Mouse (Mus musculus) CH12.LX (cell line): ENCODE measurements around the gene Hoxb8. TPM values are rescaled to one million over a fixed set of nuclear protein-coding genes. Genes with fewer than 3 reads are reported as not detected.

ENCODE experiments used
- DNase-seq: peaks from one replicate; pipeline ENCODE4 v3.0.0-alpha.2; 2013; ENCODE audit errors: extremely low read depth
- H3K27ac ChIP-seq: 2 replicates; pipeline ENCODE4 v1.5.1; 2012; ENCODE audit warnings: low read depth, mild to moderate bottlenecking, control low read depth, moderate library complexity; ENCODE audit not compliant: insufficient read depth
- H3K27me3 ChIP-seq: replicated peaks from 2 replicates; pipeline ENCODE3; 2012; ENCODE audit warnings: inconsistent platforms
- H3K36me3 ChIP-seq, 2 experiments: replicated peaks in 1 of 2; 2 replicates each; pipeline versions ENCODE3 to v1.6.1; 2012; ENCODE audit warnings: inconsistent platforms in 1 of 2, low read length in 1 of 2, mild to moderate bottlenecking in 1 of 2, mixed read lengths in 1 of 2, moderate library complexity in 1 of 2; ENCODE audit not compliant: control insufficient read depth in 1 of 2, insufficient read depth in 1 of 2
- H3K4me1 ChIP-seq, 2 experiments: 2 replicates each; pipeline ENCODE4 v1.6.1; 2012; ENCODE audit warnings: inconsistent platforms in 1 of 2, moderate library complexity in 1 of 2; ENCODE audit not compliant: insufficient read depth in 2 of 2, control insufficient read depth in 1 of 2
- H3K4me2 ChIP-seq: 2 replicates; pipeline ENCODE4 v1.6.1; 2012; ENCODE audit warnings: low read depth, mild to moderate bottlenecking, control low read depth; ENCODE audit not compliant: poor library complexity, insufficient read depth, severe bottlenecking
- H3K4me3 ChIP-seq, 3 experiments: fragments of 150-350 bp in 1 of 3; sonication (generic) in 1 of 3; replicated peaks in 1 of 3; 2 replicates each; pipeline versions ENCODE3 to v1.5.1; 2011 to 2012; ENCODE audit warnings: low read depth in 2 of 3, low read length in 2 of 3, mild to moderate bottlenecking in 2 of 3, moderate library complexity in 2 of 3, control low read depth in 1 of 3, improper control_type of control experiment in 1 of 3, inconsistent platforms in 1 of 3, mixed read lengths in 1 of 3; ENCODE audit not compliant: poor library complexity in 1 of 3
- H3K79me2 ChIP-seq: replicated peaks from 2 replicates; pipeline ENCODE4 v1.6.1; 2012; ENCODE audit warnings: mild to moderate bottlenecking, moderate library complexity; ENCODE audit not compliant: control insufficient read depth, poor library complexity, insufficient read depth, severe bottlenecking; ENCODE audit errors: extremely low read depth
- H3K9ac ChIP-seq: 2 replicates; pipeline ENCODE4 v1.6.1; 2012; ENCODE audit warnings: low read depth, mild to moderate bottlenecking, control low read depth, moderate library complexity; ENCODE audit not compliant: insufficient read depth
- H3K9me3 ChIP-seq: replicated peaks from 2 replicates; pipeline ENCODE3; 2012; ENCODE audit warnings: low read length, inconsistent platforms, mixed read lengths
- BHLHE40 ChIP-seq: IDR thresholded peaks from 2 replicates; pipeline ENCODE4 v1.6.1; 2011; ENCODE audit warnings: mild to moderate bottlenecking, low read depth, low read length, improper control_type of control experiment
- CHD2 ChIP-seq: IDR thresholded peaks from 2 replicates; pipeline ENCODE4 v1.6.1; 2011; ENCODE audit warnings: low read length, improper control_type of control experiment
- ELF1 ChIP-seq: IDR thresholded peaks from 2 replicates; pipeline ENCODE4 v1.6.1; 2014; ENCODE audit warnings: low read depth, mild to moderate bottlenecking, inconsistent platforms, low read length, improper control_type of control experiment
- EP300 ChIP-seq: IDR thresholded peaks from 2 replicates; pipeline ENCODE4 v1.6.1; 2011; ENCODE audit warnings: low read length, improper control_type of control experiment
- GABPA ChIP-seq: IDR thresholded peaks from 2 replicates; pipeline ENCODE4 v1.6.1; 2012; ENCODE audit warnings: low read depth, low read length, improper control_type of control experiment, inconsistent platforms; ENCODE audit not compliant: insufficient replicate concordance
- IRF4 ChIP-seq: IDR thresholded peaks from 2 replicates; pipeline ENCODE4 v1.6.1; 2014; ENCODE audit warnings: low read depth, mild to moderate bottlenecking, inconsistent platforms, low read length, improper control_type of control experiment
- KAT2A ChIP-seq: IDR thresholded peaks from 2 replicates; pipeline ENCODE4 v1.6.1; 2012; ENCODE audit warnings: low read length, improper control_type of control experiment, inconsistent platforms; ENCODE audit not compliant: insufficient replicate concordance
- MAFK ChIP-seq: IDR thresholded peaks from 2 replicates; pipeline ENCODE4 v1.6.1; 2011; ENCODE audit warnings: low read length, improper control_type of control experiment; ENCODE audit not compliant: insufficient replicate concordance
- MAZ ChIP-seq: IDR thresholded peaks from 2 replicates; pipeline ENCODE4 v1.6.1; 2012; ENCODE audit warnings: low read depth, mild to moderate bottlenecking, inconsistent platforms, low read length, improper control_type of control experiment, moderate library complexity
- MYC ChIP-seq: IDR thresholded peaks from 2 replicates; pipeline ENCODE4 v1.6.1; 2011; ENCODE audit warnings: low read depth, mild to moderate bottlenecking, improper control_type of control experiment, low read length
- NELFE ChIP-seq: IDR thresholded peaks from 2 replicates; pipeline ENCODE4 v1.6.1; 2011; ENCODE audit warnings: low read depth, low read length, improper control_type of control experiment
- NRF1 ChIP-seq: IDR thresholded peaks from 2 replicates; pipeline ENCODE4 v1.6.1; 2014; ENCODE audit warnings: low read depth, mild to moderate bottlenecking, inconsistent platforms, low read length, improper control_type of control experiment, moderate library complexity
- POLR2A ChIP-seq: IDR thresholded peaks from 2 replicates; pipeline ENCODE4 v1.6.1; 2011; ENCODE audit warnings: low read depth, mild to moderate bottlenecking, improper control_type of control experiment, low read length
- RAD21 ChIP-seq: IDR thresholded peaks from 2 replicates; pipeline ENCODE4 v1.6.1; 2011; ENCODE audit warnings: low read depth, mild to moderate bottlenecking, low read length, improper control_type of control experiment, moderate library complexity
- SIN3A ChIP-seq: IDR thresholded peaks from 2 replicates; pipeline ENCODE4 v1.6.1; 2012; ENCODE audit warnings: low read length, improper control_type of control experiment, inconsistent platforms
- SMC3 ChIP-seq: IDR thresholded peaks from 2 replicates; pipeline ENCODE4 v1.6.1; 2011; ENCODE audit warnings: low read depth, low read length, improper control_type of control experiment
- USF1 ChIP-seq: IDR thresholded peaks from 2 replicates; pipeline ENCODE4 v1.6.1; 2014; ENCODE audit warnings: low read depth, mild to moderate bottlenecking, inconsistent platforms, low read length, improper control_type of control experiment
- USF2 ChIP-seq: conservative IDR thresholded peaks from 2 replicates; pipeline ENCODE4 v1.6.1; 2011; ENCODE audit warnings: low read depth, low read length, improper control_type of control experiment
- ZC3H11A ChIP-seq: IDR thresholded peaks from 2 replicates; pipeline ENCODE4 v1.6.1; 2012; ENCODE audit warnings: low read depth, mild to moderate bottlenecking, inconsistent platforms, low read length, improper control_type of control experiment
- ZNF384 ChIP-seq: IDR thresholded peaks from 2 replicates; pipeline ENCODE4 v1.6.1; 2012; ENCODE audit warnings: low read depth, low read length, improper control_type of control experiment, inconsistent platforms
- dilution Hi-C: fragments of 300-500 bp; cut with MboI; formaldehyde crosslinking; loops from 2 replicates; pipeline ENCODE4 v1.14.3; 2020; ENCODE audit warnings: low sequenced_read_pairs; ENCODE audit not compliant: extremely low pct_unique_long_range_greater_than_20kb, extremely low pct_ligation_motif_present
- in situ Hi-C: fragments of 300-500 bp; cut with MboI; formaldehyde crosslinking; loops from 3 replicates; pipeline ENCODE4 v1.14.3; 2019; ENCODE audit warnings: low sequenced_read_pairs, low pct_ligation_motif_present, low pct_unique_long_range_greater_than_20kb, mixed read lengths
- polyA plus RNA-seq: library from polyadenylated mRNA; unstranded; fragments of >175 nt; gene quantifications from 2 replicates; pipeline ENCODE4 v1.2.1, GENCODE M21; 2012; ENCODE audit warnings: low read depth; ENCODE audit not compliant: insufficient read length
- total RNA-seq, 2 experiments: library from RNA; depleted of rRNA; stranded (reverse); fragments of 300-350 nt in 1 of 2; fragments of >200 nt in 1 of 2; gene quantifications; 2 replicates each; pipeline ENCODE4 v1.2.3; 2012 to 2014

The Hoxb8 gene
- total and polyA plus RNA-seq, 3 experiments = not detected

DNA sequence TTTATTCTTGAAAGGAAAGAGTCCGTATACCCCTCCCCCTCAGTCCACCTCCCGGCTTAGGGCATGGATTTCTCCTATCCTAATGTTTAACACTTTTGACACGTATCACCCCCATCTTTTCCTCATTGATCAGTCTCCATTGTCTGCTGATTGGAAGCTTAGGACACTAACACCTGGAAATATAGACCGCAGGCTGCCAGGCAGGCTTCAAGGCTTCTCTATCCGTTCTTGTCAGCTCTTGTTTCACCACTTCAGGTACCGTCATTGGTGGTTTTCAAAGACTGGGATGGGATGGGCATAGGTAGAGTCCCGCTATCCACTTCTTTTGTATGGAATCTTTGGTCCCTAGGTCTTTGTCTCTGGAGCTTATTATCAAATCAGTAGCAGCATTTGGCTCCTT lies 45.4 kb downstream of the Hoxb8 start:
- no peak overlapping the region for H3K4me2 ChIP-seq
- no peak for DNase-seq
- no peaks in the 10 kb centered on the region for H3K79me2 ChIP-seq
- H3K27me3 ChIP-seq = no peaks in the 10 kb centered on the region
- H3K4me3 ChIP-seq = no peak overlapping the region
- H3K27ac ChIP-seq = no peak overlapping the region
- H3K9ac ChIP-seq = no peak overlapping the region
- in situ Hi-C loops = no loop called here
- no peaks in the 10 kb centered on the region for H3K36me3 ChIP-seq
- TF ChIP-seq EP300 (no peak), BHLHE40 (no peak), SMC3 (no peak), NELFE (no peak), MAZ (no peak), SIN3A (no peak), POLR2A (no peak), CHD2 (no peak), RAD21 (no peak), NRF1 (no peak), ZC3H11A (no peak), USF2 (no peak), USF1 (no peak)
- dilution Hi-C loops = no loop called here
- no peaks in the 10 kb centered on the region for H3K9me3 ChIP-seq
- H3K4me1 ChIP-seq = no peaks in the 10 kb centered on the region

GRCm38 (mm10) chr11:96327750-96328149 lies 46.0 kb downstream of the Hoxb8 start:
- Histone ChIP-seq H3K27ac (no peak overlapping the region), H3K4me1 (no peaks in the 10 kb centered on the region), H3K36me3 (no peaks in the 10 kb centered on the region), H3K4me3 (no peak overlapping the region), H3K9me3 (no peaks in the 10 kb centered on the region), H3K4me2 (no peak overlapping the region), H3K27me3 (no peaks in the 10 kb centered on the region), H3K79me2 (no peaks in the 10 kb centered on the region), H3K9ac (no peak overlapping the region)
- TF ChIP-seq NELFE (no peak), BHLHE40 (no peak)
- no peak for DNase-seq
- in situ Hi-C loops = no loop called here
- dilution Hi-C loops = no loop called here

DNA sequence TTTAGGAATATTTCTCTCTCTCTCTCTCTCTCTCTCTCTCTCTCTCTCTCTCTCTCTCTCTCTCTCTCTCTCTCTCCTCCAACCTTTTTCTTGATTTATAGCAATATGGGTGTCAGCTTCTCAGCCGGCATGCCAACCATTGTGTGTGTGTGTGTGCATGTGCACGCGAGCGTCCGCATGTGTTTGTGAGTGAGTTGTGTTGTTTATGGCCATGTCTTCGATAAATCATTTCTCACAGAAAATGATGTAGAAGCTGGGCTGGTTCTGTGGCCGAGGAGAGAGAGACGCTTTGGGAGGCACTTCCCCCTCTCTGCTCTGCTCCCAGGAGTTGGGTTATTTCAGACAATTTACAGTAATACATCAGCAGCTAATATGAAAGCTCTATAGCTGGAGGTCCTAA lies 46.9 kb downstream of the Hoxb8 start:
- no peaks in the 10 kb centered on the region for H3K27me3 ChIP-seq
- dilution Hi-C loops = no loop called here
- DNase-seq = no peak

More for the DNA sequence above, 46.9 kb downstream of the Hoxb8 start:
- H3K27ac ChIP-seq = no peak overlapping the region
- no peaks in the 10 kb centered on the region for H3K79me2 ChIP-seq
- H3K36me3 ChIP-seq = peaks cover 0 to 2% of the 10 kb centered on the region in 2 experiments
- no peak overlapping the region for H3K4me2 ChIP-seq
- H3K4me1 ChIP-seq = no peaks in the 10 kb centered on the region
- no peaks in the 10 kb centered on the region for H3K9me3 ChIP-seq
- no peak overlapping the region for H3K9ac ChIP-seq
- in situ Hi-C loops = no loop called here
- H3K4me3 ChIP-seq = no peak overlapping the region
- TF ChIP-seq CHD2 (no peak), ZNF384 (no peak), BHLHE40 (no peak), GABPA (no peak), EP300 (no peak), ZC3H11A (no peak), KAT2A (no peak), MYC (no peak), ELF1 (no peak), IRF4 (no peak), MAFK (no peak), USF1 (no peak)
